In the genomic region with DNA sequence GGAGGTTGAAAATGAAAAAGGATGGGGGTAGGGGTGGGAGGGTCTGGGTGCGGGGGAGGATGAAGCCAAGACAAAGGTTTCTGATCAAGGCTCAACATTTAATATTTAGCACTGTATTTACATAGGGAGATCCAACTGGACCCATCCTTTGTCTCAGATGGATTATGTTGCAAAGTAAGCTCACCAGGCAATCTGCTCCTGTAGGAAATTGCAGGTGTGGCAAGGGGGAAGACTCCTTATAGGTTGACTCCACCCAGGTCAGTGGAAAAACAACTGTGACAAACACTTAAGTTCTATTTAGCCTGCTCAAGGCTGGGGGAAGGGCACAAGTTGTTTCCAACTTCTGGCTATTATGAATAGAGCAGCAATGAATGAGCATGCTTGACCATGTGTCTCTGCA, we compare ENCODE assay signal across 30 mouse cellular contexts.
"Had no signal": no experiment of that assay in that cellular context is flagged by ENCODE, and none has a peak within 500 bp of the region (broad histone marks: within the 10 kb centered on the region; RNA-seq: fewer than 3 reads in every experiment).

No protein-coding gene starts in this region.

- H3K27me3 ChIP-seq: heart, embryonic 12.5 days; heart, embryonic 13.5 days; heart, embryonic 15.5 days; hindbrain, embryonic 12.5 days; hindbrain, embryonic 13.5 days; hindbrain, embryonic 15.5 days; intestine, embryonic 15.5 days; kidney, embryonic 15.5 days had no signal

- H3K36me3 ChIP-seq: heart, embryonic 10.5 days; heart, embryonic 12.5 days; heart, embryonic 13.5 days; heart, embryonic 15.5 days; hindbrain, embryonic 10.5 days; hindbrain, embryonic 12.5 days; hindbrain, embryonic 13.5 days; hindbrain, embryonic 15.5 days; intestine, embryonic 15.5 days; kidney, embryonic 15.5 days had no signal

- H3K4me3 ChIP-seq: heart, embryonic 10.5 days; heart, embryonic 12.5 days; heart, embryonic 13.5 days; heart, embryonic 15.5 days; hindbrain, embryonic 10.5 days; hindbrain, embryonic 12.5 days; hindbrain, embryonic 13.5 days; hindbrain, embryonic 15.5 days; intestine, embryonic 15.5 days; kidney, embryonic 15.5 days; layer of hippocampus, adult 2 months; left cerebral cortex, adult 2 months had no signal

- H3K27ac ChIP-seq: heart, embryonic 10.5 days; heart, embryonic 13.5 days; heart, embryonic 15.5 days; hindbrain, embryonic 10.5 days; hindbrain, embryonic 12.5 days; hindbrain, embryonic 13.5 days; hindbrain, embryonic 14.5 days; hindbrain, embryonic 15.5 days; hindbrain, postnatal 0 days; intestine, embryonic 15.5 days; kidney, embryonic 15.5 days; kidney, postnatal 0 days; layer of hippocampus, adult 2 months; left cerebral cortex, adult 2 months had no signal

- H3K4me1 ChIP-seq: heart, embryonic 10.5 days; heart, embryonic 12.5 days; heart, embryonic 13.5 days; heart, embryonic 15.5 days; hindbrain, embryonic 10.5 days; hindbrain, embryonic 12.5 days; hindbrain, embryonic 13.5 days; hindbrain, embryonic 15.5 days; intestine, embryonic 15.5 days; kidney, embryonic 15.5 days had no signal

- DNase-seq: heart, postnatal 10 days; heart, postnatal 14 days; heart, postnatal 36 days; heart, postnatal 4 days; kidney, adult 11 months; kidney, adult 18-20 months; kidney, adult 2 months; kidney, adult 8-10 months; kidney, adult 9 months; kidney, postnatal 10 days; kidney, postnatal 14 days; kidney, postnatal 25 days; kidney, postnatal 36 days; layer of hippocampus, adult 9-11 months; layer of hippocampus, postnatal 36 days had no signal

- H3K9ac ChIP-seq: heart, embryonic 12.5 days; heart, embryonic 13.5 days; heart, embryonic 15.5 days; hindbrain, embryonic 12.5 days; hindbrain, embryonic 13.5 days; hindbrain, embryonic 14.5 days; hindbrain, embryonic 15.5 days; intestine, embryonic 15.5 days; kidney, embryonic 15.5 days had no signal

- H3K9me3 ChIP-seq: heart, embryonic 10.5 days; intestine, embryonic 15.5 days; kidney, embryonic 15.5 days had no signal
